Mouse (Mus musculus) midbrain, embryonic 14.5 days (tissue): ENCODE results near the gene Cdk14. TPM values are rescaled to one million over a fixed set of nuclear protein-coding genes. Genes with fewer than 3 reads are reported as not detected.
A peak's percentile ranks its signal among the peaks of the same experiment; 100 is the strongest.

Experiments
- ATAC-seq: fragments of 200-750 bp; cut with Nextera tagmentation; 2 replicates; pipeline ENCODE4 v1.8.0; 2017; ENCODE audit warnings: moderate number of reproducible peaks, moderate library complexity; ENCODE audit not compliant: low FRiP score, low TSS enrichment
- DNase-seq: peaks from one replicate; pipeline ENCODE4 v3.0.0-alpha.2; 2015
- H3K27ac ChIP-seq: fragments of 300-500 bp; sonication (generic); replicated peaks from 2 replicates; pipeline ENCODE4 v1.5.1; 2014; ENCODE audit warnings: mild to moderate bottlenecking, low read depth, low read length, moderate library complexity
- H3K27me3 ChIP-seq: fragments of 300-500 bp; sonication (generic); 2 replicates; pipeline ENCODE4 v1.6.1; 2014; ENCODE audit warnings: low read length, control low read depth, mixed read lengths; ENCODE audit not compliant: control insufficient read depth, insufficient read depth
- H3K36me3 ChIP-seq: fragments of 300-500 bp; sonication (generic); 2 replicates; pipeline ENCODE4 v1.6.1; 2014; ENCODE audit warnings: low read length, control low read depth; ENCODE audit not compliant: control insufficient read depth, insufficient read depth
- H3K4me1 ChIP-seq: fragments of 300-500 bp; sonication (generic); 2 replicates; pipeline ENCODE4 v1.6.1; 2014; ENCODE audit warnings: mild to moderate bottlenecking, antibody characterized with exemption, low read length, control low read depth; ENCODE audit not compliant: control insufficient read depth, insufficient read depth
- H3K4me2 ChIP-seq: fragments of 300-500 bp; sonication (generic); 2 replicates; pipeline ENCODE4 v1.6.1; 2014; ENCODE audit warnings: mild to moderate bottlenecking, low read length, moderate library complexity
- H3K4me3 ChIP-seq: fragments of 300-500 bp; sonication (generic); replicated peaks from 2 replicates; pipeline ENCODE4 v1.5.1; 2014; ENCODE audit warnings: low read depth, low read length
- H3K9ac ChIP-seq: fragments of 300-500 bp; sonication (generic); replicated peaks from 2 replicates; pipeline ENCODE4 v1.6.1; 2014; ENCODE audit warnings: mild to moderate bottlenecking, low read length, moderate library complexity
- H3K9me3 ChIP-seq: fragments of 300-500 bp; sonication (generic); 2 replicates; pipeline ENCODE4 v1.6.1; 2016; ENCODE audit warnings: low read length, control low read depth, mixed read lengths; ENCODE audit not compliant: control insufficient read depth
- WGBS: fragments of 180-500 bp; shearing (Covaris S2); extraction: QIAGEN DNeasy Blood & Tissue Kit; methylation state at CpG from one replicate; pipeline ENCODE4 v1.1.7; 2014; 5-methylcytosine and 5-hydroxymethylcytosine counted together
- polyA plus RNA-seq: library from polyadenylated mRNA; unstranded; fragments of >200 nt; fragmentation: Nextera tagmentation; extraction: Ambion mirVana; gene quantifications from 2 replicates; pipeline ENCODE4 v1.2.1, GENCODE M21; 2014

Cdk14 gene
- polyA plus RNA-seq, 1 experiment from 2014 or later = 54.0 TPM

- Histone ChIP-seq H3K4me1 (peaks cover 16% of the 10 kb centered on the region), H3K4me3 (no peak overlapping the region), H3K9ac (no peak overlapping the region; the same call in 1 of the 2 replicates), H3K4me2 (peak overlapping the region; percentile 21), H3K27ac (peak overlapping the region; percentile 80), H3K36me3 (no peaks in the 10 kb centered on the region), H3K27me3 (no peaks in the 10 kb centered on the region), H3K9me3 (no peaks in the 10 kb centered on the region)
- DNase-seq (peak; percentile 81), ATAC-seq (peak; percentile 84)
- WGBS = 28% methylated on average over 13 of the region's 13 CpGs
Measured at GRCm38 (mm10) chr5:4812036-4812729, 607.9 kb downstream of the Cdk14 start.

GRCm38 (mm10) chr5:4805228-4805627 lies 614.9 kb downstream of the Cdk14 start:
- WGBS = 56% methylated on average over 4 of the region's 4 CpGs
- H3K36me3 ChIP-seq = no peaks in the 10 kb centered on the region
- no peak overlapping the region for H3K4me2 ChIP-seq
- ATAC-seq = no peak
- no peak overlapping the region for H3K27ac ChIP-seq
- peaks cover 16% of the 10 kb centered on the region; the same call in 1 of the 2 replicates for H3K4me1 ChIP-seq
- no peak overlapping the region for H3K4me3 ChIP-seq
- no peaks in the 10 kb centered on the region; the same call in 1 of the 2 replicates for H3K27me3 ChIP-seq
- DNase-seq = no peak
- no peaks in the 10 kb centered on the region for H3K9me3 ChIP-seq
- no peak overlapping the region for H3K9ac ChIP-seq

- no peak overlapping the region for H3K27ac ChIP-seq
- WGBS = 85% methylated on average over 5 of the region's 5 CpGs
- ATAC-seq (no peak), DNase-seq (no peak)
- H3K4me2 ChIP-seq = no peak overlapping the region
- H3K27me3 ChIP-seq = no peaks in the 10 kb centered on the region; the same call in 1 of the 2 replicates
- H3K4me1 ChIP-seq = peaks cover 16% of the 10 kb centered on the region; the same call in 1 of the 2 replicates
- no peaks in the 10 kb centered on the region for H3K9me3 ChIP-seq
- H3K36me3 ChIP-seq = no peaks in the 10 kb centered on the region
- H3K9ac ChIP-seq = no peak overlapping the region
- H3K4me3 ChIP-seq = no peak overlapping the region
Measured at GRCm38 (mm10) chr5:4803708-4804107, 616.4 kb downstream of the Cdk14 start.

GRCm38 (mm10) chr5:4801971-4802370 lies 618.1 kb downstream of the Cdk14 start:
- no peak overlapping the region for H3K4me2 ChIP-seq
- DNase-seq (no peak), ATAC-seq (no peak)
- no peak overlapping the region for H3K4me3 ChIP-seq
- H3K27me3 ChIP-seq = no peaks in the 10 kb centered on the region; the same call in 1 of the 2 replicates
- H3K4me1 ChIP-seq = peaks cover 16% of the 10 kb centered on the region; the same call in 1 of the 2 replicates
- 0 out of 2 replicates have a peak overlapping the region, but pooled peaks have one; percentile 26 for H3K27ac ChIP-seq
- H3K9me3 ChIP-seq = no peaks in the 10 kb centered on the region
- H3K36me3 ChIP-seq = no peaks in the 10 kb centered on the region
- no peak overlapping the region for H3K9ac ChIP-seq

GRCm38 (mm10) chr5:4801096-4801850 lies 618.8 kb downstream of the Cdk14 start:
- Histone ChIP-seq H3K4me2 (no peak overlapping the region), H3K27ac (peak overlapping the region; percentile 26; the same call in 1 of the 2 replicates), H3K27me3 (no peaks in the 10 kb centered on the region; the same call in 1 of the 2 replicates), H3K9ac (no peak overlapping the region), H3K9me3 (no peaks in the 10 kb centered on the region), H3K4me3 (no peak overlapping the region), H3K4me1 (peaks cover 16% of the 10 kb centered on the region; the same call in 1 of the 2 replicates), H3K36me3 (no peaks in the 10 kb centered on the region)
- ATAC-seq (peak; percentile 55), DNase-seq (peak; percentile 65)
- WGBS = 22% methylated on average over 8 of the region's 8 CpGs

GRCm38 (mm10) chr5:4791219-4791618 lies 628.9 kb downstream of the Cdk14 start:
- Histone ChIP-seq H3K27me3 (no peaks in the 10 kb centered on the region), H3K4me2 (no peak overlapping the region), H3K9ac (no peak overlapping the region), H3K27ac (no peak overlapping the region), H3K4me3 (no peak overlapping the region), H3K9me3 (no peaks in the 10 kb centered on the region), H3K4me1 (peaks cover 7% of the 10 kb centered on the region), H3K36me3 (no peaks in the 10 kb centered on the region)
- WGBS = 75% methylated on average over 3 of the region's 3 CpGs
- DNase-seq (no peak), ATAC-seq (no peak)

- ATAC-seq = no peak
- no peak for DNase-seq
- WGBS = 44% methylated on average over 4 of the region's 4 CpGs
- Histone ChIP-seq H3K9ac (no peak overlapping the region), H3K27ac (no peak overlapping the region), H3K4me2 (no peak overlapping the region), H3K4me3 (no peak overlapping the region), H3K4me1 (peaks cover 7% of the 10 kb centered on the region), H3K36me3 (no peaks in the 10 kb centered on the region), H3K27me3 (no peaks in the 10 kb centered on the region), H3K9me3 (no peaks in the 10 kb centered on the region)
Measured at GRCm38 (mm10) chr5:4790265-4790664, 629.8 kb downstream of the Cdk14 start.

- WGBS = 92% methylated on average over 3 of the region's 3 CpGs
- Histone ChIP-seq H3K36me3 (no peaks in the 10 kb centered on the region), H3K9me3 (no peaks in the 10 kb centered on the region), H3K9ac (no peak overlapping the region), H3K4me2 (no peak overlapping the region), H3K27ac (no peak overlapping the region), H3K27me3 (no peaks in the 10 kb centered on the region), H3K4me3 (no peak overlapping the region), H3K4me1 (peaks cover 7% of the 10 kb centered on the region)
- no peak for DNase-seq
- no peak for ATAC-seq
Measured at GRCm38 (mm10) chr5:4788484-4788883, 631.6 kb downstream of the Cdk14 start.
